ENCODE assay signal across 32 mouse cellular contexts in the genomic region with DNA sequence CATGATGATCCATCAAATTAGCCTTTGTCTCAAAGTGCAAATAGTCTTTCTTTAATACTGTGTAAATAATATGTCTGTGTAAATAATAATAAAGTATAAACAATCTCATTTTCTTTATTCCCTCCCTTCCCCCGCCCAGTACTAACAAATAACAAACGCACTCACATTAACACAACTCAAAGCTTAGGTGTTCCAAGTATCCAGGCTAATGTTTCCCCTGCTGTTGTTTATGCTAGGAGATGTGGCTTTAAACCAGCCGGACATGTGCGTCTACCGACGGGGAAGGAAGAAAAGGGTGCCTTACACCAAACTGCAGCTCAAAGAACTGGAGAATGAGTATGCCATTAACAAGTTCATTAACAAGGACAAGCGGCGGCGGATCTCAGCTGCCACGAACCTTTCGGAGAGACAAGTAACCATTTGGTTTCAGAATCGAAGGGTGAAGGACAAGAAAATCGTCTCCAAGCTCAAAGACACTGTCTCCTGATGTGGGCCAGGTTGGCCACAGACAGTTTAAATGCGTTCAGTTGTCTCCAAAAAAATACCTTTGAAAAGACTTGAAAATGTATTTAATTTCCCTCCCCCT. TPM values are rescaled to one million over a fixed set of nuclear protein-coding genes. Genes with fewer than 3 reads are reported as not detected.
DNase-seq lines count a peak whose midpoint lies in the region; ATAC-seq lines count a peak whose summit lies in the region.
"Had no signal": no experiment of that assay in that cellular context is flagged by ENCODE, and none has a peak within 500 bp of the region (broad histone marks: within the 10 kb centered on the region; RNA-seq: fewer than 3 reads in every experiment).

No protein-coding gene starts in this region.

- peaks cover 100% of the 10 kb centered on the region for H3K27me3 ChIP-seq in intestine, embryonic 14.5 days (replicated peaks; ENCODE audit: control insufficient read depth, insufficient read depth, low read length)
- H3K27me3 ChIP-seq in intestine, embryonic 15.5 days (replicated peaks): peaks cover 86% of the 10 kb centered on the region
- H3K27me3 ChIP-seq in limb, embryonic 13.5 days: peaks cover 48% of the 10 kb centered on the region
- H3K27me3 ChIP-seq: CH12.LX had no signal

- WGBS in intestine, embryonic 14.5 days: 3% methylated on average over 14 of the region's 14 CpGs
- WGBS in intestine, embryonic 15.5 days: 2% methylated on average over 14 of the region's 14 CpGs
- WGBS in limb, embryonic 13.5 days: 5% methylated on average over 14 of the region's 14 CpGs

- no peak for ATAC-seq in intestine, embryonic 14.5 days (replicated peaks; ENCODE audit: low FRiP score, low TSS enrichment, low read depth)
- no peak for ATAC-seq in intestine, embryonic 15.5 days
- ATAC-seq in limb, embryonic 13.5 days (ENCODE audit: low FRiP score, low read depth): no peak
- ATAC-seq: forebrain, postnatal 0 days; hindbrain, postnatal 0 days had no signal

- no peak overlapping the region for H3K9ac ChIP-seq in intestine, embryonic 14.5 days (ENCODE audit: low read length)
- H3K9ac ChIP-seq in intestine, embryonic 15.5 days: no peak overlapping the region
- H3K9ac ChIP-seq in limb, embryonic 13.5 days: peak overlapping the region; percentile 97
- H3K9ac ChIP-seq: embryonic facial prominence, embryonic 15.5 days; forebrain, postnatal 0 days; liver, embryonic 15.5 days; lung, embryonic 15.5 days had no signal

- intact Hi-C loops in left cerebral cortex, postnatal 14 days (cut with DNase I): loop anchor here (10.0 kb wide), 2 partner anchors 535 to 1395 kb away; a partner anchor contains a TSS

- H3K4me3 ChIP-seq in intestine, embryonic 14.5 days (ENCODE audit: low read depth, low read length): no peak overlapping the region
- H3K4me3 ChIP-seq in intestine, embryonic 15.5 days (replicated peaks): no peak overlapping the region
- H3K4me3 ChIP-seq in limb, embryonic 13.5 days: peak overlapping the region; percentile 79
- H3K4me3 ChIP-seq: embryonic facial prominence, embryonic 15.5 days; liver, embryonic 15.5 days; lung, embryonic 15.5 days; megakaryocyte, embryonic 14.5 days had no signal

- peaks cover 6% of the 10 kb centered on the region; the same call in 1 of the 2 replicates for H3K4me1 ChIP-seq in intestine, embryonic 14.5 days (replicated peaks; ENCODE audit: control insufficient read depth, insufficient read depth, low read length)
- H3K4me1 ChIP-seq in intestine, embryonic 15.5 days (replicated peaks): peaks cover 14% of the 10 kb centered on the region
- H3K4me1 ChIP-seq in limb, embryonic 13.5 days: peaks cover 21% of the 10 kb centered on the region
- H3K4me1 ChIP-seq: liver, embryonic 15.5 days had no signal

- H3K4me2 ChIP-seq in intestine, embryonic 14.5 days (ENCODE audit: low read length): 0 out of 2 replicates have a peak overlapping the region, but pooled peaks have one; percentile 6
- H3K4me2 ChIP-seq in intestine, embryonic 15.5 days (replicated peaks): no peak overlapping the region
- H3K4me2 ChIP-seq in limb, embryonic 13.5 days (replicated peaks): peak overlapping the region; percentile 68
- H3K4me2 ChIP-seq: embryonic facial prominence, embryonic 15.5 days; liver, embryonic 15.5 days; lung, embryonic 15.5 days had no signal

- peak; percentile 77 for DNase-seq in intestine, embryonic 14.5 days (ENCODE audit: low spot score)
- DNase-seq in ES-CJ7 (ENCODE audit: low read depth, low spot score): peak; percentile 53
- peak; percentile 48 for DNase-seq in ZHBTc4 (ENCODE audit: low read depth, low spot score)
- DNase-seq in right cerebral cortex, postnatal 4 days: no peak
- DNase-seq in left cerebral cortex, postnatal 14 days (ENCODE audit: low spot score in 2 of 2): no peak
- DNase-seq: adrenal gland, postnatal 14 days; cerebellum, adult 8-10 months; cerebellum, postnatal 36 days; forebrain, postnatal 0 days; gastrocnemius, postnatal 14 days; kidney, adult 11 months; lung, postnatal 36 days; right cerebral cortex, postnatal 14 days; spleen, adult 18-20 months had no signal

- no peak overlapping the region for H3K27ac ChIP-seq in intestine, embryonic 14.5 days (ENCODE audit: low read depth)
- no peak overlapping the region for H3K27ac ChIP-seq in intestine, embryonic 15.5 days
- peak overlapping the region; percentile 96; the same call in 1 of the 2 replicates for H3K27ac ChIP-seq in limb, embryonic 13.5 days
- H3K27ac ChIP-seq: embryonic facial prominence, embryonic 15.5 days; hindbrain, postnatal 0 days; liver, embryonic 15.5 days; lung, embryonic 15.5 days had no signal

- no peaks in the 10 kb centered on the region for H3K36me3 ChIP-seq in intestine, embryonic 14.5 days (ENCODE audit: control insufficient read depth, insufficient read depth, low read length)
- no peaks in the 10 kb centered on the region for H3K36me3 ChIP-seq in intestine, embryonic 15.5 days
- peaks cover 7% of the 10 kb centered on the region; the same call in 1 of the 2 replicates for H3K36me3 ChIP-seq in limb, embryonic 13.5 days
- H3K36me3 ChIP-seq: embryonic facial prominence, embryonic 15.5 days; liver, embryonic 15.5 days; lung, embryonic 15.5 days had no signal

- H3K9me3 ChIP-seq in intestine, embryonic 14.5 days (ENCODE audit: control insufficient read depth, low read length): no peaks in the 10 kb centered on the region
- H3K9me3 ChIP-seq in intestine, embryonic 15.5 days: no peaks in the 10 kb centered on the region
- H3K9me3 ChIP-seq in limb, embryonic 13.5 days: no peaks in the 10 kb centered on the region
- H3K9me3 ChIP-seq: embryonic facial prominence, embryonic 15.5 days; liver, embryonic 15.5 days; lung, embryonic 15.5 days had no signal

RNA-seq across cellular contexts. Expression of a gene that starts 1.6 kb away (rescaled TPM):
- polyA plus RNA-seq in intestine, embryonic 14.5 days (2014; fragmentation: Nextera tagmentation; extraction: Ambion mirVana): not detected in 2 replicates
- polyA plus RNA-seq in intestine, embryonic 15.5 days (2015; fragmentation: Nextera tagmentation; extraction: Ambion mirVana): 0.67 and 0.77 TPM in 2 replicates
- 48.5 and 55.5 TPM in 2 replicates for polyA plus RNA-seq in limb, embryonic 13.5 days (2015; fragmentation: Nextera tagmentation; extraction: Ambion mirVana)
- not detected for total RNA-seq in left cerebral cortex, postnatal 14 days (2021)
- total RNA-seq: adrenal gland, postnatal 14 days; CH12.LX; forebrain, postnatal 0 days; gastrocnemius, postnatal 14 days; heart, adult 8-10 months; hematopoietic stem cell, adult 5-6 weeks; layer of hippocampus, postnatal 25 days; left cerebral cortex, postnatal 36 days; MEL; midbrain, postnatal 0 days had no signal
- polyA plus RNA-seq: embryonic facial prominence, embryonic 15.5 days; forebrain, postnatal 0 days; heart, embryonic 16.5 days; hindbrain, postnatal 0 days; large intestine, adult 2 months; liver, embryonic 15.5 days; lung, embryonic 15.5 days; midbrain, postnatal 0 days; thymus, postnatal 0 days had no signal

RNA-seq across cellular contexts. Expression of a gene that starts 5.1 kb away (rescaled TPM):
- 0.24 and 0.34 TPM in 2 replicates for polyA plus RNA-seq in intestine, embryonic 14.5 days (2014; fragmentation: Nextera tagmentation; extraction: Ambion mirVana)
- polyA plus RNA-seq in intestine, embryonic 15.5 days (2015; fragmentation: Nextera tagmentation; extraction: Ambion mirVana): 0.45 and 1.1 TPM in 2 replicates
- 59.3 and 67.1 TPM in 2 replicates for polyA plus RNA-seq in limb, embryonic 13.5 days (2015; fragmentation: Nextera tagmentation; extraction: Ambion mirVana)
- total RNA-seq in left cerebral cortex, postnatal 14 days (2021): not detected
- total RNA-seq: adrenal gland, postnatal 14 days; CH12.LX; forebrain, postnatal 0 days; gastrocnemius, postnatal 14 days; heart, adult 8-10 months; hematopoietic stem cell, adult 5-6 weeks; hindbrain, postnatal 0 days; layer of hippocampus, postnatal 25 days; left cerebral cortex, postnatal 36 days; MEL; midbrain, postnatal 0 days had no signal
- polyA plus RNA-seq: embryonic facial prominence, embryonic 15.5 days; forebrain, postnatal 0 days; heart, embryonic 16.5 days; hindbrain, postnatal 0 days; large intestine, adult 2 months; liver, embryonic 15.5 days; lung, embryonic 15.5 days; midbrain, postnatal 0 days; thymus, postnatal 0 days had no signal

RNA-seq across cellular contexts. Expression of a gene that starts 9.6 kb away (rescaled TPM):
- 3.6 and 4.2 TPM in 2 replicates for polyA plus RNA-seq in intestine, embryonic 14.5 days (2014; fragmentation: Nextera tagmentation; extraction: Ambion mirVana)
- polyA plus RNA-seq in intestine, embryonic 15.5 days (2015; fragmentation: Nextera tagmentation; extraction: Ambion mirVana): 1.2 and 2.3 TPM in 2 replicates
- 19.1 TPM in 2 replicates for polyA plus RNA-seq in limb, embryonic 13.5 days (2015; fragmentation: Nextera tagmentation; extraction: Ambion mirVana)
- not detected for total RNA-seq in left cerebral cortex, postnatal 14 days (2021)
- total RNA-seq: adrenal gland, postnatal 14 days; CH12.LX; forebrain, postnatal 0 days; heart, adult 8-10 months; hematopoietic stem cell, adult 5-6 weeks; hindbrain, postnatal 0 days; layer of hippocampus, postnatal 25 days; left cerebral cortex, postnatal 36 days; MEL; midbrain, postnatal 0 days had no signal
- polyA plus RNA-seq: embryonic facial prominence, embryonic 15.5 days; forebrain, postnatal 0 days; heart, embryonic 16.5 days; hindbrain, postnatal 0 days; large intestine, adult 2 months; liver, embryonic 15.5 days; lung, embryonic 15.5 days; midbrain, postnatal 0 days; thymus, postnatal 0 days had no signal

RNA-seq across cellular contexts. Expression of a gene that starts 10.4 kb away (rescaled TPM):
- not detected in 2 replicates for polyA plus RNA-seq in intestine, embryonic 14.5 days (2014; fragmentation: Nextera tagmentation; extraction: Ambion mirVana)
- polyA plus RNA-seq in intestine, embryonic 15.5 days (2015; fragmentation: Nextera tagmentation; extraction: Ambion mirVana): 0.04 TPM in 1 of 2 replicates, not detected in the other
- 2.3 and 3.2 TPM in 2 replicates for polyA plus RNA-seq in limb, embryonic 13.5 days (2015; fragmentation: Nextera tagmentation; extraction: Ambion mirVana)
- not detected for total RNA-seq in left cerebral cortex, postnatal 14 days (2021)
- total RNA-seq: adrenal gland, postnatal 14 days; CH12.LX; forebrain, postnatal 0 days; gastrocnemius, postnatal 14 days; heart, adult 8-10 months; hematopoietic stem cell, adult 5-6 weeks; layer of hippocampus, postnatal 25 days; left cerebral cortex, postnatal 36 days; MEL had no signal
- polyA plus RNA-seq: embryonic facial prominence, embryonic 15.5 days; forebrain, postnatal 0 days; heart, embryonic 16.5 days; kidney, embryonic 16.5 days; large intestine, adult 2 months; liver, embryonic 15.5 days; lung, embryonic 15.5 days; thymus, postnatal 0 days had no signal

RNA-seq across cellular contexts. Expression of a gene that starts 22.0 kb away (rescaled TPM):
- 7.8 and 13.7 TPM in 2 replicates for polyA plus RNA-seq in intestine, embryonic 14.5 days (2014; fragmentation: Nextera tagmentation; extraction: Ambion mirVana)
- 4.8 and 7.9 TPM in 2 replicates for polyA plus RNA-seq in intestine, embryonic 15.5 days (2015; fragmentation: Nextera tagmentation; extraction: Ambion mirVana)
- 26.0 and 26.2 TPM in 2 replicates for polyA plus RNA-seq in limb, embryonic 13.5 days (2015; fragmentation: Nextera tagmentation; extraction: Ambion mirVana)
- not detected for total RNA-seq in left cerebral cortex, postnatal 14 days (2021)
- total RNA-seq: adrenal gland, postnatal 14 days; CH12.LX; forebrain, postnatal 0 days; hematopoietic stem cell, adult 5-6 weeks; hindbrain, postnatal 0 days; layer of hippocampus, postnatal 25 days; left cerebral cortex, postnatal 36 days; MEL had no signal
- polyA plus RNA-seq: forebrain, postnatal 0 days; heart, embryonic 16.5 days; hindbrain, postnatal 0 days; large intestine, adult 2 months; liver, embryonic 15.5 days; midbrain, postnatal 0 days had no signal

Comparison
In these comparisons a context has a peak if more than half of its experiments do, and no peak if none do; other contexts are left out.
1. DNase-seq: peak in intestine, embryonic 14.5 days (single experiment), ES-CJ7 (single experiment) and ZHBTc4 (single experiment); none in right cerebral cortex, postnatal 4 days (single experiment) and left cerebral cortex, postnatal 14 days (0 of 2).
2. RNA of a gene that starts 1.6 kb away (polyA plus RNA-seq): 48.5 to 55.5 TPM in limb, embryonic 13.5 days; 0.67 to 0.77 TPM in intestine, embryonic 15.5 days and not detected in intestine, embryonic 14.5 days; every median in the first group is over 10 times any median in the second.
3. RNA of a gene that starts 5.1 kb away (polyA plus RNA-seq): 59.3 to 67.1 TPM in limb, embryonic 13.5 days; 0.45 to 1.1 TPM in intestine, embryonic 15.5 days and 0.24 to 0.34 TPM in intestine, embryonic 14.5 days; every median in the first group is over 10 times any median in the second.